Mouse (Mus musculus) heart, embryonic 14.5 days (tissue): Measurements from ENCODE around the gene Dnajc13. TPM values are rescaled to one million over a fixed set of nuclear protein-coding genes. Genes with fewer than 3 reads are reported as not detected.

Experiments used
- ATAC-seq: fragments of 200-750 bp; cut with Nextera tagmentation; 2 replicates; pipeline ENCODE4 v1.8.0; 2017; ENCODE audit warnings: low read depth, moderate TSS enrichment; ENCODE audit not compliant: insufficient number of reproducible peaks, insufficient read depth, low FRiP score
- H3K27ac ChIP-seq, 2 experiments: fragments of 200-500 bp in 1 of 2; fragments of 300-500 bp in 1 of 2; sonication (generic) in 1 of 2; replicated peaks in 1 of 2; 2 replicates each; pipeline ENCODE4 v1.5.1; 2012 to 2014; ENCODE audit warnings: low read depth in 2 of 2, low read length in 2 of 2, control low read depth in 1 of 2, mild to moderate bottlenecking in 1 of 2, mixed read lengths in 1 of 2; ENCODE audit not compliant: control insufficient read depth in 1 of 2, insufficient read depth in 1 of 2
- H3K27me3 ChIP-seq: fragments of 300-500 bp; sonication (generic); 2 replicates; pipeline ENCODE4 v1.6.1; 2014; ENCODE audit warnings: mild to moderate bottlenecking, low read length, control low read depth; ENCODE audit not compliant: control insufficient read depth, insufficient read depth
- H3K36me3 ChIP-seq: fragments of 300-500 bp; sonication (generic); 2 replicates; pipeline ENCODE4 v1.6.1; 2014; ENCODE audit warnings: mild to moderate bottlenecking, control low read depth, low read length, mixed read lengths; ENCODE audit not compliant: control insufficient read depth, insufficient read depth
- H3K4me1 ChIP-seq, 2 experiments: fragments of 200-500 bp in 1 of 2; fragments of 300-500 bp in 1 of 2; sonication (generic) in 1 of 2; 2 replicates each; pipeline ENCODE4 v1.6.1; 2012 to 2014; ENCODE audit warnings: low read length in 2 of 2, control low read depth in 1 of 2, mixed read lengths in 1 of 2; ENCODE audit not compliant: control insufficient read depth in 2 of 2, insufficient read depth in 2 of 2
- H3K4me2 ChIP-seq: fragments of 300-500 bp; sonication (generic); 2 replicates; pipeline ENCODE4 v1.6.1; 2014; ENCODE audit warnings: mild to moderate bottlenecking, low read length
- H3K4me3 ChIP-seq, 2 experiments: fragments of 200-500 bp in 1 of 2; fragments of 300-500 bp in 1 of 2; sonication (generic) in 1 of 2; 2 replicates each; pipeline ENCODE4 v1.5.1; 2012 to 2014; ENCODE audit warnings: low read length in 2 of 2, mild to moderate bottlenecking in 2 of 2, control low read depth in 1 of 2, low read depth in 1 of 2, moderate library complexity in 1 of 2; ENCODE audit not compliant: control insufficient read depth in 1 of 2, insufficient read depth in 1 of 2
- H3K9ac ChIP-seq: fragments of 300-500 bp; sonication (generic); 2 replicates; pipeline ENCODE4 v1.6.1; 2014; ENCODE audit warnings: mild to moderate bottlenecking, low read length
- H3K9me3 ChIP-seq: fragments of 300-500 bp; sonication (generic); 2 replicates; pipeline ENCODE4 v1.6.1; 2016; ENCODE audit warnings: low read length, control low read depth; ENCODE audit not compliant: control insufficient read depth
- WGBS: fragments of 180-500 bp; shearing (Covaris S2); extraction: QIAGEN DNeasy Blood & Tissue Kit; methylation state at CpG from one replicate; pipeline ENCODE4 v1.1.7; 2014; 5-methylcytosine and 5-hydroxymethylcytosine counted together
- polyA plus RNA-seq: library from polyadenylated mRNA; unstranded; fragments of >200 nt; fragmentation: Nextera tagmentation; extraction: Ambion mirVana; gene quantifications from 2 replicates; pipeline ENCODE4 v1.2.1, GENCODE M21; 2014

The Dnajc13 gene
- polyA plus RNA-seq, 1 experiment from 2014 or later, result 15.5 TPM

DNA sequence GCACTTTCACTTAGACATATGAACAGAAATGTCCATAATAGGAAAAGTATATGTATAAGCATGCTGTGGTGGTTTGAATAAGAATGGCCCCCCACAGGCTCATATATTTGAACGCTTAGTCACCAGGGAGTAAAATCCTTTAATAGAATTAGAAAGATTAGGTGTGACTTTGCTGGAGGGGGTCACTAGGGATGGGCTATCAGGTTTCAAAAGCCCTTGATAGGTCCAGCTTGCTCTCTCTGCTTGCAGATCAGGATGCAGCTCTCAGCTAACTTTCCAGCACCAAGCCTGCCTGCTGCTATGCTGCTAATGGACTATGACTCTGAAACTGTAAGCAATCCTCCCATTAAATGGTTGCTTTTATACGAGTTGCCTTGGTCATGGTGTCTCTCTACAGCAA is 68.2 kb downstream of the Dnajc13 start:
- H3K4me3 ChIP-seq, result no peak overlapping the region
- ATAC-seq, result no peak
- H3K4me1 ChIP-seq, result peaks cover 0 to 24% of the 10 kb centered on the region in 2 experiments; a peak in 3 of 4 replicates
- H3K36me3 ChIP-seq, result peaks cover 73% of the 10 kb centered on the region
- H3K27me3 ChIP-seq, result no peaks in the 10 kb centered on the region
- 41% methylated on average over 2 of the region's 2 CpGs for WGBS
- H3K9ac ChIP-seq, result no peak overlapping the region
- no peaks in the 10 kb centered on the region for H3K9me3 ChIP-seq
- H3K27ac ChIP-seq, result peak overlapping the region; percentile 27 to 89; a peak in 3 of 4 replicates
- H3K4me2 ChIP-seq, result peak overlapping the region; percentile 24

DNA sequence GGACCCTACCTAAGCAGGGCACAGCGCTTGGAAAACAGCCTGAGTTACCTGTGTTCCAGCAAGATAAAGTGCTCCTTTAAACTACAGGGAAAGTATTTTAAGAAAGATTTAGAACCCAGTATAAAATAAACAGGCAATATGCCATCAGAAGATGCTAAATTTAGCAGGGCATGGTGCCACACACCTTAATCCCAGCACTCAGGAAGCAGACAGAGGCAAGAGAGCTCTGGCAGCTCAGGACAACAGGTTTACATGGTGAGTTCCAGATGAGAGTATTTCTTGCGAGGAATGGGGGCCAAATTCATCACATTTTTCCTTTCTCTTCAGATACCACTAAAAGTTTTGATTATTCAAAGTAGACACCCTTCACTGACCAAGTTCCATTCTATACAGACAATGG is 68.8 kb downstream of the Dnajc13 start:
- no peaks in the 10 kb centered on the region for H3K9me3 ChIP-seq
- no peak overlapping the region for H3K4me3 ChIP-seq
- H3K27ac ChIP-seq, result peak overlapping the region; percentile 69 to 89
- H3K9ac ChIP-seq, result no peak overlapping the region
- WGBS, result 33% methylated on average over 2 of the region's 2 CpGs
- no peak for ATAC-seq
- H3K4me2 ChIP-seq, result peak overlapping the region; percentile 24
- no peaks in the 10 kb centered on the region for H3K27me3 ChIP-seq
- peaks cover 0 to 27% of the 10 kb centered on the region in 2 experiments; a peak in 3 of 4 replicates for H3K4me1 ChIP-seq
- peaks cover 73% of the 10 kb centered on the region for H3K36me3 ChIP-seq

DNA sequence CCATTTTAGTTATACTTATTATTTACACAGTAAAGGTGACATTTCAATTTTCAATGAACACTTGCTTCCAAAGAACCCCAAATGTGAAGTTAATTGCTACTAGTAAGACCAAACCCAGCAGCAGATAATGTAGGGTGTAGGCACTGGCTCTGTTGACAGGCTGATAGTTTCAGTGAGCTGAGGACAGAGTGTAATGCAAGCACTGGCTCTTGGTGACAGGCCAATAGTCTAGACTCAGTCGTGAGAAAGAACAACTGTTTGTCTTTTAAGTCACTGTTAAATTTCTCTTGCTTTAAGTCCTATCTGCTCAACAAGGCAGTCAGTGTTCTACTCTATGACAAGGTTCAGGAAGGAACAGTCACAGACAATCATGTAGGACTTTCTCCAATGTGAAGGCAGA is 69.4 kb downstream of the Dnajc13 start:
- ATAC-seq, result no peak; the same call in 1 of the 2 replicates
- Histone ChIP-seq H3K4me3 (no peak overlapping the region), H3K4me1 (peaks cover 0 to 30% of the 10 kb centered on the region in 2 experiments; a peak in 3 of 4 replicates), H3K9ac (peak overlapping the region; percentile 25; the same call in 1 of the 2 replicates), H3K4me2 (peak overlapping the region; percentile 24; the same call in 1 of the 2 replicates), H3K9me3 (no peaks in the 10 kb centered on the region), H3K27ac (peak overlapping the region; percentile 69 to 89), H3K36me3 (peaks cover 75% of the 10 kb centered on the region), H3K27me3 (no peaks in the 10 kb centered on the region)
- 16% methylated on average over 1 of the region's 1 CpGs for WGBS

DNA sequence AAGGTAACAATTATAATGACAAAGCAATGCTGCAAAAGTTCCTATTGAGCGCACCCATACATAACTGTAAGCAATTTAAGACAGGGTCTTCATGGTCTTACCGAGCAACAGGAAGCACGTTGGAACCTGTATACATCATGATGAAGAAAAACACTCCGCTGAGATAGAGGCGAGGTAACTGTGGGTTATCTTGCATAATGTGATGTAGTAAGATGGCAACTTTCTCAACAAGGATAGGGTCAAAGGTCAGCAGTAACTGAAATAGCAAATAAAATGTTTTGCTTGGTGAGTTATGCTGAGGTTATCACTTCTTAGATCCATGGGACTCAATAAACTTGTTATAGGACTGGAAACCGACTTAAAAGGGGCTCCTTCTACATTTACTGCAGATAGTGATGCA is 70.2 kb downstream of the Dnajc13 start:
- Histone ChIP-seq H3K36me3 (peaks cover 73% of the 10 kb centered on the region), H3K27me3 (no peaks in the 10 kb centered on the region), H3K27ac (peak overlapping the region in 1 of 2 experiments; percentile 89; a peak in 2 of 4 replicates), H3K9me3 (no peaks in the 10 kb centered on the region), H3K4me1 (peaks cover 0 to 30% of the 10 kb centered on the region in 2 experiments; a peak in 3 of 4 replicates), H3K9ac (no peak overlapping the region), H3K4me3 (no peak overlapping the region), H3K4me2 (no peak overlapping the region)
- ATAC-seq, result no peak
- WGBS, result 85% methylated on average over 6 of the region's 6 CpGs

DNA sequence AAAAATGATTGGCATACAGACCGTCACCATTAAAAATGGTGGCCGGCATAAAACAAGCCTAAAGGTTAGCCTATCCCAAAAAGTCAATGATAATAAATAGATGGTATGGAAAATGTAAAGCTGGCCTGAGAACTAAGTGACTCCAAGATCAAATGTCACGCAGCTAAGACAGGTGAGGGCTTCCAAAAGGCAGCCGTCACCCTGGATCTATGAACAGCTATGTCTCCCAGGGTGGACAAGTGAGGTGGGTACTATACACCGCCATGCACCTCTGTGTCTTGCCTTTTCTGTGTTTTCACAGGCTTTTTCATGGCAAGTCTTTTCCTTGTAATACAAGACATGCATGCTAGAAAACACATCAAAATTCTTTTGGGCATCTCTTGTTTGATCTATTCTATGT is 73.1 kb downstream of the Dnajc13 start:
- no peaks in the 10 kb centered on the region for H3K9me3 ChIP-seq
- H3K27me3 ChIP-seq, result no peaks in the 10 kb centered on the region
- WGBS, result 94% methylated on average over 5 of the region's 5 CpGs
- no peak overlapping the region for H3K4me2 ChIP-seq
- H3K4me3 ChIP-seq, result no peak overlapping the region
- no peak for ATAC-seq
- H3K9ac ChIP-seq, result no peak overlapping the region
- H3K36me3 ChIP-seq, result peaks cover 70% of the 10 kb centered on the region
- peaks cover 0 to 30% of the 10 kb centered on the region in 2 experiments; a peak in 3 of 4 replicates for H3K4me1 ChIP-seq
- H3K27ac ChIP-seq, result no peak overlapping the region

DNA sequence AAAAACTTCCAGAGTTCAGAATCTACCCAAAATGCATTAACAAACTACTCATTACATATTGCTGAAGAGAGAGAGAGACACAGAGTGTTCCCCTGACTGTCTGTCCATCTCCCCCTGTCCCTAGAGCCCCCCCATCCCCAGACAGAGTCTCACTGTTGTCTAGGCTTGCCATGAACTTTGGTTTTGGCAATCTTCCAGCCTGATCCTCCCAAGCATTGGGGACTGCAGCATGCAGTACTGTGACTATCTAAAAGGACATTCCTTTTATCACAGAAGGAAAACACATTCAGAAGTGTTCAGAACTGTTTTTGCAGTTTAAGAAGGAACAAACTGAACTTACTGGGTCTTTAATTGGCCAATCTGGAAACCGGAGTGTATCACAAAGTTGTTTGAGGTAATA is 74.0 kb downstream of the Dnajc13 start:
- Histone ChIP-seq H3K36me3 (peaks cover 75% of the 10 kb centered on the region), H3K4me3 (no peak overlapping the region), H3K9me3 (no peaks in the 10 kb centered on the region), H3K27ac (no peak overlapping the region), H3K4me1 (peaks cover 0 to 20% of the 10 kb centered on the region in 2 experiments; a peak in 2 of 4 replicates), H3K9ac (no peak overlapping the region), H3K27me3 (no peaks in the 10 kb centered on the region), H3K4me2 (no peak overlapping the region)
- WGBS, result 78% methylated on average over 1 of the region's 1 CpGs
- ATAC-seq, result no peak; the same call in 1 of the 2 replicates

DNA sequence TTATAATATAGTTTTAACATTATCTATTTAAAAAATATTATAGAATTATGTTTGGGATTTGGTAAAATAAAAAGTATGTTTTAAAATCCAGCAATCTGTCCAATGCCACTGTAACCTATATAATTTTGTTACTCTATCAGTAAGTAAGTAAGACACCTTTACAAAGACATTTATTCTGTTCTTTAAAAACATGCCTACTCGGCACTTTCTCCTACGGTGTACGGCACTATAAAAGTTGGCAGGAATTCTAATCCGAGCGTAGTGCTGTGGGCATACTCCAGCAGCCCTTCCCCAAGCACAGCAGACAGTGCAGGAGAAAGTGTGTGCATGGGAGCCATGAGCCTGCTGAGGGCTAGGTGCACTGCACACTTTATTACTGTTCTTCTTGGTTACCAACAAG is 75.7 kb downstream of the Dnajc13 start:
- whole genome bisulfite sequencing, result 93% methylated on average over 5 of the region's 5 CpGs
- peaks cover 78% of the 10 kb centered on the region for H3K36me3 ChIP-seq
- ATAC-seq, result no peak

DNA sequence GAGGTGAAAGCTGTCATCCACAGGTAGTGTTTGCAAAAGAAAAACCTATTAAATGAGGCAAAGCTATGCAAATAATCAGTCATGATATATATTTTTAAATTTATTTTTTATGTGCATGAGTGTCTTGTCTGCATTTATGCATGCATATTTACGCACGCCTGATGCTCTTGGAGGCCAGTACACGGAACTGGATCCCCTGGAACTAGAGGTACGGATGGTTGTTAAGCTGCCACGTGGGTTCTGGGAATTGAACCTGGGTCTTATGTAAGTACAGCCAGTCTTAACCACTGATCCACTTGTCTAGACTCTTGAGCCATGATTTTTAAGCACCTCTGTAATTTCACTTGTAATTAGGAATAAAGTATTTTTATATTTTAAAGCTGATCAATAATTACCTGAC is 79.5 kb downstream of the Dnajc13 start:
- Histone ChIP-seq H3K36me3 (peaks cover 81% of the 10 kb centered on the region), H3K4me3 (no peak overlapping the region), H3K9ac (no peak overlapping the region), H3K27me3 (no peaks in the 10 kb centered on the region), H3K4me2 (no peak overlapping the region), H3K9me3 (no peaks in the 10 kb centered on the region), H3K4me1 (no peaks in the 10 kb centered on the region), H3K27ac (no peak overlapping the region)
- ATAC-seq, result no peak
- 93% methylated on average over 5 of the region's 5 CpGs for WGBS

More for the DNA sequence above, 75.7 kb downstream of the Dnajc13 start:
- Histone ChIP-seq H3K4me3 (no peak overlapping the region), H3K4me1 (peaks cover 0 to 7% of the 10 kb centered on the region in 2 experiments; a peak in 2 of 4 replicates), H3K9ac (no peak overlapping the region), H3K9me3 (no peaks in the 10 kb centered on the region), H3K27ac (no peak overlapping the region), H3K27me3 (no peaks in the 10 kb centered on the region), H3K4me2 (no peak overlapping the region)
